Mouse (Mus musculus): ENCODE data around the gene Zdhhc1.

The Zdhhc1 gene

DNA sequence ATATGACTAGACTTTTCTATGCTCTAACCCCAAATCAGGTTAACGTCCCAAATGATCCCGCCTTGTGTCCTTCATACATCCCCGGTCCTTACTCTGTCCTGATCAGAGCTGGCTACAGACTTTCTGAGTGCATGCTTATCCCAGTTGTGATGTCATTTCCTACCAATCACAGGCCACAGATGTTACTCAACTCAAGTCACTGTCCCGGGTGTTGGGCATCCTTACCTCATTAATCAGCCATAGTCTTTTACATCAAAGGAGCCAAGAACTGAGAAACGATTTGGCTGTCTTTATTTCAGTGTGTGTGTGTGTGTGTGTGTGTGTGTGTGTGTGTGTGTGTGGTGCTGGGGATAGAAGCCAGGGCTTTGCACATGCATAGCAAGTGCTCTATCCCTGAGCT is 42.6 kb downstream of the Zdhhc1 start:
- no peak for DNase-seq (ENCODE audit: low read depth)

- DNase-seq (ENCODE audit: low read depth): no peak
Observed at GRCm38 (mm10) chr8:105453296-105453695, 43.4 kb downstream of the Zdhhc1 start.

GRCm38 (mm10) chr8:105451903-105452603 is 44.6 kb downstream of the Zdhhc1 start:
- no peak for DNase-seq (ENCODE audit: low read depth)

DNA sequence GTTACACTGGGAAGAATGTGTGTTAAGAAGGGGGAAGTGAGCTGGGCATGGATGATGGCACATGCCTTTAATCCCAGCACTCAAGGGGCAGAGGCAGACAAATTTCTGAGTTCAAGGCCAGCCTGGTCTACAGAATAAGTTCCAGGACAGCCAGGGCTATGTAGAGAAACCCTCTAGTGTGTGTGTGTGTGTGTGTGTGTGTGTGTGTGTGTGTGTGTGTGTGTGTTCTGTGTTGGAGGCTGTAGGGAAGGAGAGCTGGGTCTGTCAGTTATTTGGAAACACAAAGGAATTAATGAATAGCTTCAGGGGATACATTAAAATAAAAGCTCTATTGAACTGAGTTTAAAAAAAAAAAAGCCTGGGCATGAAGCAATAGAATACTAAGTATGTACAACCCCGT is 45.7 kb downstream of the Zdhhc1 start:
- DNase-seq (ENCODE audit: low read depth): no peak

DNA sequence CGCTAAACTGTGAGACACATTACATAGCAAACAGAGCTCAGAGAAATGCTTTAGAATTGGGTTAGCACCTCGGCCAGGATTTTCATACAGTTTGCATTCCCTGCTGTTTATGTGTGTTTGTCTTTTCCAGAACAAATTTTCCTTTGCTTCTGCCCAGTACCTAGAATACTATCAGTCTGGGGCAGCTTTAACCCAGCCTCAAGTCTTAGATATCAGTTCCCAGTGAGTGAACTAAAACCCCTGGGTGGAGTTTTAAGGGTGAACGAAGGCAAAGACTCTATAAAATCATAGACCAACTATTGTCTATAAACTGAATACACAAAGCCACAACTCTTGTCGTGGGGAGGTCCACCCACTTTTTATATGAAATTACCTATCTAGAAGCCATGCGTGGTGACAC is 48.1 kb downstream of the Zdhhc1 start:
- DNase-seq (ENCODE audit: low read depth): no peak

DNA sequence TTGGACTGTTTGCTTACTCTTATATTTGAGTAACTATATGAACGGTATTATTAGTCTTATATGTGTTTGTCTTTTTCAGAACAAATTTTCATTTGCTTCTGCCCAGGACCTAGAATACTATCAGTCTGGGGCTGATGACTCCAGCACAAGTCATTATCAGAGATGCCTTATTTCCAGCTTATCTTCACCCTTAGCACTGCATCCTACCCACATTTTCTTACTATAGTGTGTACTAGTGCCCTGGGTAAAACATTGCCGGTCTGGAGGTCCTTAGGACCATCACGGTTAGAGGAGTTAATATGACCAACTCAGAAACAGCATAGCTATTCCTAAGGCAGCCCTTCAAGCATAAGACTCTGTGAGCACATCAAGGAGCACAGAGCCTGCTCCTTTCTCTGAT is 48.5 kb downstream of the Zdhhc1 start:
- DNase-seq (ENCODE audit: low read depth): no peak

GRCm38 (mm10) chr8:105446127-105446552 is 50.6 kb downstream of the Zdhhc1 start:
- DNase-seq (ENCODE audit: low read depth): no peak

- no peak for DNase-seq (ENCODE audit: low read depth)
Observed at GRCm38 (mm10) chr8:105445296-105446126, 51.2 kb downstream of the Zdhhc1 start.

GRCm38 (mm10) chr8:105442661-105443060 is 54.0 kb downstream of the Zdhhc1 start:
- no peak for DNase-seq (ENCODE audit: low read depth)

DNA sequence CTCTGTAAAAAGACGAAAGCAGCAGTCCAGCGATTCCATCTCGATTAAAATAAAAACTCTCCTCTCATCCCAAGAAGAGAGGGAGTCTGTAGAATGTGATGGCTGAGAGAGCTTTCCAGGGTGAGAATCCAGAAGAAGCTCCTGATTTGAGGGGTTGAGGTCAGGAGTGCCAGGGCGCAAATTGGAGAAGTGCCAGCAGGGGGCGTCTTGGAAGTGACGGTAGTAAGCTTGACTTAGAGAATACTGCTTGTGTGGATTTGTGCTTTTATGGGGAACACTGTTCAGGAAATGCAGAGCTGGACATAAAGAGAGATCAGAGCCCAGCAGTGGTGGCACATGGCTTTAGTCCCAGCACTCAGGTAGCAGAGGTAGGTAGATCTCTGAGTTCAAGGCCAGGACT is 55.3 kb downstream of the Zdhhc1 start:
- DNase-seq (ENCODE audit: low read depth): peak; percentile 50

DNA sequence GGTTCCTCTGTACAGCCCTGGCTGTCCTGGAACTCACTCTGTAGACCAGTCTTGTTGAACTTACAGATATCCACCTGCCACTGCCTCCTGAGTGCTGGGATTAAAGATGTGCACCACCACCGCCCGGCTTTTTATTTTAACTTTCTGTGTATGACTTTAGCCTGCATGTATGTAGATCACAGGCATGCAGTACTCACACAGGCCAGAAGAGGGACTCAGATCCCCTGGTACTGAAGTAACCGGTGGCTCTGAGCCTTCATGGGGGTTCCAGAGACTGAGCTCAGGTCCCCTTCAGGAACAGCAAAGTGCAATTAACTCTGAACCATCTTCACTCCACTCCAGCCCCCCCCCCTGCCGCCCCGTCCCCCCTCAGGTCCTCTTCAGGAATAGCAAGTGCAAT is 57.8 kb downstream of the Zdhhc1 start:
- peak; percentile 56 for DNase-seq (ENCODE audit: low read depth)

- DNase-seq (ENCODE audit: low read depth): no peak
Observed at GRCm38 (mm10) chr8:105437078-105437748, 59.5 kb downstream of the Zdhhc1 start.

- no peak for DNase-seq (ENCODE audit: low read depth)
Observed at GRCm38 (mm10) chr8:105436218-105436617, 60.5 kb downstream of the Zdhhc1 start.

DNA sequence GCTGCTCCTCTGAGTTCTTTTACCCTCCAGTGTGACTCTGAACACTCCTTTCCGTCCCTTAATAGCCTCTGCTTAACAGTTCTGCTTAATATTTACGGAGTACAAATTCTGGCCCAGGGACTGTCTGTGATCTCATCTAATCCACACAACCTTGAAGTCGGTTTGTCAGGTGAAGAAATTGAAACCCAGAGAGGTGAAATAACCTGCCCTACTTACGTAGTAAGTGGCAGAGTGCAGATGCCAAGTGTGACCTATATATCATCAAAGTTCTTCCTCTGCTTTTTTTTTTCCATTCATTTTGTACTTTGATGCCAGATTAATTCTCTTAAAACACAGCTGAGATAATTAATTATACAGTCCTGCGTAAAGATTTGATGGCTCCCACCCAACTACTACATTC is 62.6 kb downstream of the Zdhhc1 start:
- DNase-seq (ENCODE audit: low read depth): no peak

- no peak for DNase-seq (ENCODE audit: low read depth)
Observed at GRCm38 (mm10) chr8:105433511-105433910, 63.2 kb downstream of the Zdhhc1 start.

DNA sequence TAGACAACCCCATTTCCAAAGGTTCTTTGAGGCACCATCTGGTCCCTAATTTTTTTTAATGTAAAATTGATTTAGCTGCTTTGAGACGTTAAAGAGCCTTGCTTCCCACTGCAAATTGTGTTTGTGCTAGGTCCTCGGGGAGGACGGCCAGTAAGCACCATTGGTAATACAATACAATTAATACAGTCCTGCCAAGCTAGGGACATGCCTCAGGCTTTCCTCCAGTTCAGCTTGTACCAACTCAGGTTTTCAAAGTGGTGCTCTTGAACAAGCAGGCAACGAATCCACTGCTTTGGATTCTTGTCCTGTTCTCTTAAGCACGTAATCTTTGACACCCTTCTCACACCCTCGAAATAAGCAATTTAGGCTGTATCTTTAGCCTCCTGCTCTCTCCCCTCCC is 63.7 kb downstream of the Zdhhc1 start:
- no peak for DNase-seq (ENCODE audit: low read depth)

DNA sequence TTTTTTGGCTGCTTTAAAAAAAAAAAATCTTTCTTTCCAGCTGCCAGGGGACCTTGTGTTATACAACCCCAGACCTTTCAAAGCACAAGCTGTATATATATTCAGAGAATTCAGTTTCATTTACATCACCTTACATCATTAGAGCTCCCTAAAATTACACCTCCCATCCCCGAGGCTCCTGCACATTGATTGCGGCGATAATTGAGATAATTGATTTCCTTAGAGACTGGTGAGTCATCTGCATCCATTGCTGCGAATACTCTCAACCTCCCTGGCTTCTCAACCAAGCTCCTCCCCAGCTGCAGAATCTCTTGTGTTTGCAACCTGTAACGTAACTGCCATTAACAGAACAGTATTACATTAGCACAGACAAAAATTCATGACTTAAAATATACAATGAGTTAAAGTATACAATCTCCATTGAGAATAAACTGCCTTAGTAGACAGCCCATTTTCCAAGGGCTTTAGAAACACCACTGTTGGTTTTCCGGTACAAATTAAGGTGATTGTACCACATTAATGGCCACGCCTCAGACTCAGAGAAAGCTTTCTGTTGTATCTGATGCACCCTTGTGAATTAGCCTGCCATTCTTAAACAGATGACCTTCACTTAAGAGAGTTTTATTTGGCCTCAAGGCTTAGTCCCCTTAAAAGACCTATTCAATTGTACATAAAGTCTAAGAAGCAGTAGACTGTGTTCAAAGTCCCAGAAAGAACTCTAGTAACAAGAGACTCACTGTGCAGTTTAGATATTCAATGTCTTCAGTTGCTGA is 64.8 kb downstream of the Zdhhc1 start:
- no peak for DNase-seq (ENCODE audit: low read depth)

GRCm38 (mm10) chr8:105426878-105427277 is 69.8 kb downstream of the Zdhhc1 start:
- no peak for DNase-seq (ENCODE audit: low read depth)
